Mouse (Mus musculus) heart, adult 11 months (tissue): Measurements from ENCODE around the gene Rpa1.
"Not testable (repeated sequence)": the region's sequence is repeated elsewhere in the genome, so short reads cannot be mapped to it uniquely, and the experiment has no call there.

Experiments
- DNase-seq: peaks from one replicate; pipeline ENCODE4 v3.0.0; 2022

The Rpa1 gene

GRCm38 (mm10) chr11:75319246-75319645, 28.9 kb downstream of the Rpa1 start:
- no peak for DNase-seq

- no peak for DNase-seq
Measured at GRCm38 (mm10) chr11:75318351-75319221, 29.5 kb downstream of the Rpa1 start.

- DNase-seq: no peak
Measured at GRCm38 (mm10) chr11:75313834-75314233, 34.3 kb downstream of the Rpa1 start.

GRCm38 (mm10) chr11:75311751-75312150, 36.4 kb downstream of the Rpa1 start:
- DNase-seq: no peak

GRCm38 (mm10) chr11:75310813-75311212, 37.3 kb downstream of the Rpa1 start:
- no peak for DNase-seq

GRCm38 (mm10) chr11:75308650-75309049, 39.5 kb downstream of the Rpa1 start:
- DNase-seq: peak; percentile 87

- DNase-seq: no peak
Measured at GRCm38 (mm10) chr11:75304797-75305196, 43.3 kb downstream of the Rpa1 start.

- no peak for DNase-seq
Measured at GRCm38 (mm10) chr11:75300954-75301353, 47.2 kb downstream of the Rpa1 start.

- DNase-seq: no peak
Measured at GRCm38 (mm10) chr11:75299786-75300185, 48.3 kb downstream of the Rpa1 start.

GRCm38 (mm10) chr11:75298491-75298890, 49.6 kb downstream of the Rpa1 start:
- peak; percentile 93 for DNase-seq

- DNase-seq: no peak
Measured at GRCm38 (mm10) chr11:75297631-75298030, 50.5 kb downstream of the Rpa1 start.

GRCm38 (mm10) chr11:75296406-75297005, 51.6 kb downstream of the Rpa1 start:
- peak; percentile 71 for DNase-seq

- DNase-seq: not testable (repeated sequence)
Measured at GRCm38 (mm10) chr11:75295534-75295933, 52.6 kb downstream of the Rpa1 start.

- peak; percentile 94 for DNase-seq
Measured at GRCm38 (mm10) chr11:75294862-75295261, 53.3 kb downstream of the Rpa1 start.

- DNase-seq: no peak
Measured at GRCm38 (mm10) chr11:75293852-75294361, 54.2 kb downstream of the Rpa1 start.

GRCm38 (mm10) chr11:75292281-75292680, 55.8 kb downstream of the Rpa1 start:
- DNase-seq: no peak

GRCm38 (mm10) chr11:75291389-75292215, 56.5 kb downstream of the Rpa1 start:
- no peak for DNase-seq

GRCm38 (mm10) chr11:75290566-75291271, 57.4 kb downstream of the Rpa1 start:
- peak; percentile 96 for DNase-seq

- DNase-seq: no peak
Measured at GRCm38 (mm10) chr11:75289120-75289519, 59.0 kb downstream of the Rpa1 start.

- no peak for DNase-seq
Measured at GRCm38 (mm10) chr11:75288517-75288916, 59.6 kb downstream of the Rpa1 start.

GRCm38 (mm10) chr11:75287940-75288339, 60.2 kb downstream of the Rpa1 start:
- DNase-seq: no peak

GRCm38 (mm10) chr11:75286868-75287267, 61.3 kb downstream of the Rpa1 start:
- no peak for DNase-seq
